Mouse (Mus musculus): ENCODE measurements around the gene Mov10l1. TPM values are rescaled to one million over a fixed set of nuclear protein-coding genes. Genes with fewer than 3 reads are reported as not detected.

Gene Mov10l1
- total RNA-seq, 1 experiment = 34.4 TPM

- in situ Hi-C loops (cut with MboI; ENCODE audit: low sequenced_read_pairs in 2 of 2, unreplicated experiment in 2 of 2) = no loop called here
- Histone ChIP-seq H3K27ac (ENCODE audit: insufficient read depth, low read depth, low read length, poor library complexity, severe bottlenecking) (no peak overlapping the region), H3K4me1 (ENCODE audit: control insufficient read depth in 2 of 2, insufficient read depth in 2 of 2, low read length in 2 of 2, poor library complexity in 1 of 2) (peaks cover 0 to 15% of the 10 kb centered on the region in 2 experiments; a peak in 1 of 4 replicates), H3K9ac (ENCODE audit: insufficient read depth, low read depth, low read length, poor library complexity, severe bottlenecking) (peak overlapping the region; percentile 21; the same call in 1 of the 2 replicates), H3K9me3 (ENCODE audit: control insufficient read depth, insufficient read depth, low read depth, low read length) (no peaks in the 10 kb centered on the region), H3K36me3 (ENCODE audit: control insufficient read depth, insufficient read depth, low read length, poor library complexity, severe bottlenecking) (no peaks in the 10 kb centered on the region), H3K4me3 (ENCODE audit: insufficient read depth in 1 of 2, low read depth in 1 of 2, low read length in 2 of 2, poor library complexity in 1 of 2, severe bottlenecking in 1 of 2) (peak overlapping the region; percentile 19 to 39; a peak in 3 of 4 replicates)
- TF ChIP-seq MAFK (IDR thresholded peaks at IDR 0.05; ENCODE audit: insufficient read depth, low read depth, low read length) (no peak), HCFC1 (IDR thresholded peaks at IDR 0.05; ENCODE audit: borderline replicate concordance, insufficient read depth, low read length) (no peak), ZNF384 (IDR thresholded peaks at IDR 0.05; ENCODE audit: low read depth, low read length) (no peak), ZC3H11A (IDR thresholded peaks at IDR 0.05; ENCODE audit: borderline replicate concordance, low read depth, low read length) (no peak), CHD2 (IDR thresholded peaks at IDR 0.05; ENCODE audit: low read depth, low read length) (no peak)
- DNase-seq (ENCODE audit: low read depth, low spot score) = no peak
These were observed 86.7 kb downstream of the Mov10l1 start for GRCm38 (mm10) chr15:89069336-89069840.

DNA sequence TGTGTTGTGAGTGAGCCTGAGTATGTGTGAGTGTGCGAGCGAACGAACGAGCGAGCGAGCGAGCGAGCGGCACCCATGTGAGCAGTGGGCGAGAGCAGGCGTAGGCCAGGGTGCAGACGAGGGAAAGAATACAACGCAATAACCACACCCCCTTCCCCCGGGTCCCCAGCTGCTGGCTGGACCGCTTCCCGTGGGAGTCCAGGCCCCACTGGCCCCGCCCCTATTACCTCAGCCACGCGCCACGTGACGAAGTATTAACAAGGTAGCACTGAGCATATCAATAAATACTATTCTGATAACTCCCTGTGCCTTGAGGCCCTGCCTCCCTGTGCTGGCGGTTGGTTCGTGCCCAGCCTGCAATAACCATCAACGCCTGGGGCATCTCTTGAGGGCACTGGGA, 87.9 kb downstream of the Mov10l1 start:
- DNase-seq (ENCODE audit: low read depth, low spot score) = no peak
- Histone ChIP-seq H3K9ac (ENCODE audit: insufficient read depth, low read depth, low read length, poor library complexity, severe bottlenecking) (no peak overlapping the region), H3K36me3 (ENCODE audit: control insufficient read depth, insufficient read depth, low read length, poor library complexity, severe bottlenecking) (no peaks in the 10 kb centered on the region), H3K27ac (ENCODE audit: insufficient read depth, low read depth, low read length, poor library complexity, severe bottlenecking) (no peak overlapping the region), H3K4me1 (ENCODE audit: control insufficient read depth in 2 of 2, insufficient read depth in 2 of 2, low read length in 2 of 2, poor library complexity in 1 of 2) (peaks cover 0 to 18% of the 10 kb centered on the region in 2 experiments; a peak in 2 of 4 replicates), H3K4me3 (ENCODE audit: insufficient read depth in 1 of 2, low read depth in 1 of 2, low read length in 2 of 2, poor library complexity in 1 of 2, severe bottlenecking in 1 of 2) (peak overlapping the region; percentile 16 to 22; a peak in 1 of 4 replicates), H3K9me3 (ENCODE audit: control insufficient read depth, insufficient read depth, low read depth, low read length) (no peaks in the 10 kb centered on the region)
- TF ChIP-seq CHD2 (IDR thresholded peaks at IDR 0.05; ENCODE audit: low read depth, low read length) (no peak), ZNF384 (IDR thresholded peaks at IDR 0.05; ENCODE audit: low read depth, low read length) (no peak), MAFK (IDR thresholded peaks at IDR 0.05; ENCODE audit: insufficient read depth, low read depth, low read length) (no peak), ZC3H11A (IDR thresholded peaks at IDR 0.05; ENCODE audit: borderline replicate concordance, low read depth, low read length) (no peak), HCFC1 (IDR thresholded peaks at IDR 0.05; ENCODE audit: borderline replicate concordance, insufficient read depth, low read length) (no peak)
- in situ Hi-C loops (cut with MboI; ENCODE audit: low sequenced_read_pairs in 2 of 2, unreplicated experiment in 2 of 2) = no loop called here

GRCm38 (mm10) chr15:89073993-89074603, 91.4 kb downstream of the Mov10l1 start:
- no peak overlapping the region for H3K27ac ChIP-seq (ENCODE audit: insufficient read depth, low read depth, low read length, poor library complexity, severe bottlenecking)
- H3K9ac ChIP-seq (ENCODE audit: insufficient read depth, low read depth, low read length, poor library complexity, severe bottlenecking) = no peak overlapping the region
- DNase-seq (ENCODE audit: low read depth, low spot score) = no peak
- no peaks in the 10 kb centered on the region for H3K9me3 ChIP-seq (ENCODE audit: control insufficient read depth, insufficient read depth, low read depth, low read length)
- H3K4me3 ChIP-seq (ENCODE audit: insufficient read depth in 1 of 2, low read depth in 1 of 2, low read length in 2 of 2, poor library complexity in 1 of 2, severe bottlenecking in 1 of 2) = no peak overlapping the region
- no peaks in the 10 kb centered on the region for H3K36me3 ChIP-seq (ENCODE audit: control insufficient read depth, insufficient read depth, low read length, poor library complexity, severe bottlenecking)
- peaks cover 0 to 16% of the 10 kb centered on the region in 2 experiments; a peak in 2 of 4 replicates for H3K4me1 ChIP-seq (ENCODE audit: control insufficient read depth in 2 of 2, insufficient read depth in 2 of 2, low read length in 2 of 2, poor library complexity in 1 of 2)
- TF ChIP-seq CHD2 (IDR thresholded peaks at IDR 0.05; ENCODE audit: low read depth, low read length) (no peak), ZNF384 (IDR thresholded peaks at IDR 0.05; ENCODE audit: low read depth, low read length) (no peak), ZC3H11A (IDR thresholded peaks at IDR 0.05; ENCODE audit: borderline replicate concordance, low read depth, low read length) (no peak), MAFK (IDR thresholded peaks at IDR 0.05; ENCODE audit: insufficient read depth, low read depth, low read length) (no peak), HCFC1 (IDR thresholded peaks at IDR 0.05; ENCODE audit: borderline replicate concordance, insufficient read depth, low read length) (no peak)
- in situ Hi-C loops (cut with MboI; ENCODE audit: low sequenced_read_pairs in 2 of 2, unreplicated experiment in 2 of 2) = no loop called here

DNA sequence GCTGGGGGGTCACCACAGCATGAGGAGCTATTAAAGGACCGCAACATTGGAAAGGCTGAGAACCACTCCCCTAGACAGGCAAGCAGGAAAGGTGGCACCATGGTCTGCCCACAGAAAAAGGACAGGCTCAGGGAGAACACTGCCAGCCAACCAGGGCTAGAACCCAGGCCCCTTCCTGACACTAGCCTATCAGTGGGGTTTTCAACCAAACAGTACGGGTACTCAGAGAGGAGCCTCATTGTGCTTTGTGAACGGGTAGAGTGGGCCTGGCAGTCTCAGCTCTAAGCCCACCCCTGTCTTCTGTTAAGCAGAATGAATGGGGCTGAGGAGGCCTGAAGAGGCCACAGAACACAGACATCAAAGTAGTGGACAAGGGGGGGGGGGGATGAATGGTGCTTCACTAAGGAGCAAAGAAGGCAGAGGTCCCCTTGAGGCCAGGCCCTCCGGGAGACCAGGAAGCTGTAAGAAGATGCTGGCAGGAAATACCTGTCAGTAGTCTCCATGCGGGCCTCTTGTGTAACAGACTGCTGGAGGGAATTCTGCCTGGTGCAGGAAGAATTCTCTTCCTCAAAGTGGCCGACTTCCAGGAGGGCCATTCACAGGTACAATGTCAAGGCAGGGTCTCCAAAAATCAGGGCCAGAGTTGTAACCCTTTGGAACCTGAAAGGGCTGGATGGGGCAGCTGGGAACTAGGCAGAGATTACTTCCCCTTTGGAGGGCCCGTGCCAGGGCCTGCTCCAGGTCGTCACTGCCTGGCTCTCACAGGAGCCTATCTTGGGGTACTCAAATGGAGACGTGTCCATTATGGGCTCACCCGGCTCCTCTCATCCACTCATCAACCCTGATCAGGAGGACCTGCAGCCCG, 92.1 kb downstream of the Mov10l1 start, which contains the start of gene Trabd:
Trabd (plus strand) TSS at position 512 of the 865 bp plus-strand sequence.
- Histone ChIP-seq H3K4me3 (ENCODE audit: insufficient read depth in 1 of 2, low read depth in 1 of 2, low read length in 2 of 2, poor library complexity in 1 of 2, severe bottlenecking in 1 of 2) (peak within 1 kb of the TSS; percentile 59 to 78), H3K9me3 (ENCODE audit: control insufficient read depth, insufficient read depth, low read depth, low read length) (no peaks in the 10 kb centered on the region), H3K9ac (ENCODE audit: insufficient read depth, low read depth, low read length, poor library complexity, severe bottlenecking) (peak within 1 kb of the TSS; percentile 62; the same call in 1 of the 2 replicates), H3K4me1 (ENCODE audit: control insufficient read depth in 2 of 2, insufficient read depth in 2 of 2, low read length in 2 of 2, poor library complexity in 1 of 2) (peaks cover 0 to 14% of the 10 kb centered on the region in 2 experiments; a peak in 2 of 4 replicates), H3K36me3 (ENCODE audit: control insufficient read depth, insufficient read depth, low read length, poor library complexity, severe bottlenecking) (no peaks in the 10 kb centered on the region), H3K27ac (ENCODE audit: insufficient read depth, low read depth, low read length, poor library complexity, severe bottlenecking) (no peak within 1 kb of the TSS)
- TF ChIP-seq CHD2 (IDR thresholded peaks at IDR 0.05; ENCODE audit: low read depth, low read length) (no peak), ZNF384 (IDR thresholded peaks at IDR 0.05; ENCODE audit: low read depth, low read length) (no peak), ZC3H11A (IDR thresholded peaks at IDR 0.05; ENCODE audit: borderline replicate concordance, low read depth, low read length) (no peak), HCFC1 (IDR thresholded peaks at IDR 0.05; ENCODE audit: borderline replicate concordance, insufficient read depth, low read length) (no peak), MAFK (IDR thresholded peaks at IDR 0.05; ENCODE audit: insufficient read depth, low read depth, low read length) (no peak)
- DNase-seq (ENCODE audit: low read depth, low spot score) = no peak
- in situ Hi-C loops (cut with MboI; ENCODE audit: low sequenced_read_pairs in 2 of 2, unreplicated experiment in 2 of 2) = no loop called here
